Mouse (Mus musculus) MEL (cell line): Measurements from ENCODE around the gene Zpbp. TPM values are rescaled to one million over a fixed set of nuclear protein-coding genes. Genes with fewer than 3 reads are reported as not detected.

Experiments used
- DNase-seq: peaks from one replicate; pipeline ENCODE4 v3.0.0; 2011; ENCODE audit warnings: low read depth, low spot score
- H3K27ac ChIP-seq: 2 replicates; pipeline ENCODE4 v1.5.1; 2012; ENCODE audit warnings: low read depth, mild to moderate bottlenecking, control low read depth, low read length, moderate library complexity; ENCODE audit not compliant: control insufficient read depth
- H3K27me3 ChIP-seq, 2 experiments: fragments of 150-350 bp in 1 of 2; sonication (generic) in 1 of 2; 2 replicates each; pipeline ENCODE4 v1.6.1; 2012; ENCODE audit warnings: low read length in 2 of 2, mild to moderate bottlenecking in 2 of 2, improper control_type of control experiment in 1 of 2, moderate library complexity in 1 of 2; ENCODE audit not compliant: insufficient read depth in 2 of 2, control insufficient read depth in 1 of 2
- H3K36me3 ChIP-seq, 2 experiments: 2 replicates each; pipeline ENCODE4 v1.6.1; 2012 to 2014; ENCODE audit warnings: low read length in 2 of 2, improper control_type of control experiment in 1 of 2, inconsistent platforms in 1 of 2, mild to moderate bottlenecking in 1 of 2; ENCODE audit not compliant: insufficient read depth in 2 of 2, control insufficient read depth in 1 of 2
- H3K4me1 ChIP-seq, 2 experiments: fragments of 150-350 bp in 1 of 2; sonication (generic) in 1 of 2; 2 replicates each; pipeline ENCODE4 v1.6.1; 2012; ENCODE audit warnings: low read length in 2 of 2, improper control_type of control experiment in 1 of 2, mild to moderate bottlenecking in 1 of 2; ENCODE audit not compliant: insufficient read depth in 2 of 2, control insufficient read depth in 1 of 2
- H3K4me3 ChIP-seq, 2 experiments: fragments of 150-350 bp in 1 of 2; sonication (generic) in 1 of 2; 2 replicates each; pipeline ENCODE4 v1.5.1; 2012; ENCODE audit warnings: low read depth in 2 of 2, low read length in 2 of 2, mild to moderate bottlenecking in 2 of 2, moderate library complexity in 2 of 2, control low read depth in 1 of 2, improper control_type of control experiment in 1 of 2; ENCODE audit not compliant: control insufficient read depth in 1 of 2, insufficient read depth in 1 of 2
- H3K79me2 ChIP-seq: 2 replicates; pipeline ENCODE4 v1.6.1; 2012; ENCODE audit warnings: mild to moderate bottlenecking, low read length, moderate library complexity; ENCODE audit not compliant: control insufficient read depth, poor library complexity, insufficient read depth
- H3K9ac ChIP-seq: 2 replicates; pipeline ENCODE4 v1.6.1; 2012; ENCODE audit warnings: low read depth, mild to moderate bottlenecking, control low read depth, low read length, moderate library complexity; ENCODE audit not compliant: control insufficient read depth, poor library complexity, severe bottlenecking
- H3K9me3 ChIP-seq: fragments of 150-350 bp; sonication (generic); replicated peaks from 2 replicates; pipeline ENCODE4 v1.6.1; 2012; ENCODE audit warnings: mild to moderate bottlenecking, low read length, improper control_type of control experiment, moderate library complexity; ENCODE audit not compliant: insufficient read depth
- CHD1 ChIP-seq: IDR thresholded peaks from 2 replicates; pipeline ENCODE4 v1.6.1; 2012; ENCODE audit warnings: low read depth, mild to moderate bottlenecking, inconsistent platforms, low read length, improper control_type of control experiment
- CTCF ChIP-seq, 3 experiments: IDR thresholded peaks in 2 of 3; conservative IDR thresholded peaks in 1 of 3; 2 replicates each; pipeline ENCODE4 v1.5.1; 2011 to 2012; ENCODE audit warnings: low read length in 3 of 3, low read depth in 2 of 3, mild to moderate bottlenecking in 2 of 3, improper control_type of control experiment in 1 of 3, inconsistent platforms in 1 of 3, mixed read lengths in 1 of 3, moderate library complexity in 1 of 3; ENCODE audit not compliant: control insufficient read depth in 1 of 3, insufficient read depth in 1 of 3, poor library complexity in 1 of 3, severe bottlenecking in 1 of 3
- ELF1 ChIP-seq: IDR thresholded peaks from 2 replicates; pipeline ENCODE4 v1.6.1; 2014; ENCODE audit warnings: low read depth, mild to moderate bottlenecking, inconsistent platforms, low read length, improper control_type of control experiment, moderate library complexity
- EP300 ChIP-seq, 2 experiments: IDR thresholded peaks; 2 replicates each; pipeline ENCODE4 v1.6.1; 2011; ENCODE audit warnings: improper control_type of control experiment in 2 of 2, low read length in 2 of 2, low read depth in 1 of 2, mild to moderate bottlenecking in 1 of 2
- ETS1 ChIP-seq: IDR thresholded peaks from 2 replicates; pipeline ENCODE4 v1.6.1; 2012; ENCODE audit warnings: low read depth, mild to moderate bottlenecking, inconsistent platforms, low read length, improper control_type of control experiment, moderate library complexity
- GATA1 ChIP-seq: IDR thresholded peaks from 2 replicates; pipeline ENCODE4 v1.6.1; 2011; ENCODE audit warnings: low read depth, low read length, improper control_type of control experiment
- HCFC1 ChIP-seq: IDR thresholded peaks from 2 replicates; pipeline ENCODE4 v1.6.1; 2012; ENCODE audit warnings: low read depth, mild to moderate bottlenecking, inconsistent platforms, low read length, improper control_type of control experiment, moderate library complexity
- MAX ChIP-seq: IDR thresholded peaks from 2 replicates; pipeline ENCODE4 v1.6.1; 2011; ENCODE audit warnings: low read length, improper control_type of control experiment
- MAZ ChIP-seq: IDR thresholded peaks from 2 replicates; pipeline ENCODE4 v1.6.1; 2012; ENCODE audit warnings: low read depth, mild to moderate bottlenecking, inconsistent platforms, low read length, improper control_type of control experiment
- MXI1 ChIP-seq: IDR thresholded peaks from 2 replicates; pipeline ENCODE4 v1.6.1; 2011; ENCODE audit warnings: mild to moderate bottlenecking, low read depth, low read length, improper control_type of control experiment
- MYB ChIP-seq: IDR thresholded peaks from 2 replicates; pipeline ENCODE4 v1.6.1; 2011; ENCODE audit warnings: mild to moderate bottlenecking, low read depth, low read length, improper control_type of control experiment
- MYC ChIP-seq: IDR thresholded peaks from 2 replicates; pipeline ENCODE4 v1.6.1; 2011; ENCODE audit warnings: low read depth, mild to moderate bottlenecking, low read length, improper control_type of control experiment, moderate library complexity
- NRF1 ChIP-seq: IDR thresholded peaks from 2 replicates; pipeline ENCODE4 v1.6.1; 2014; ENCODE audit warnings: low read depth, mild to moderate bottlenecking, inconsistent platforms, low read length, improper control_type of control experiment, moderate library complexity; ENCODE audit not compliant: poor library complexity, insufficient read depth, severe bottlenecking
- POLR2A ChIP-seq, 2 experiments: IDR thresholded peaks; 2 replicates each; pipeline ENCODE4 v1.6.1; 2011 to 2012; ENCODE audit warnings: low read length in 2 of 2, mild to moderate bottlenecking in 2 of 2, control low read depth in 1 of 2, improper control_type of control experiment in 1 of 2, low read depth in 1 of 2, moderate library complexity in 1 of 2; ENCODE audit not compliant: control insufficient read depth in 1 of 2, insufficient read depth in 1 of 2, poor library complexity in 1 of 2
- POLR2AphosphoS2 ChIP-seq: IDR thresholded peaks from 2 replicates; pipeline ENCODE4 v1.6.1; 2011; ENCODE audit warnings: low read length, improper control_type of control experiment
- RCOR1 ChIP-seq: IDR thresholded peaks from 2 replicates; pipeline ENCODE4 v1.6.1; 2012; ENCODE audit warnings: low read depth, mild to moderate bottlenecking, inconsistent platforms, low read length, improper control_type of control experiment
- TAL1 ChIP-seq: IDR thresholded peaks from 2 replicates; pipeline ENCODE4 v1.6.1; 2012; ENCODE audit warnings: mild to moderate bottlenecking, inconsistent platforms, low read length, moderate library complexity, mixed read lengths
- TBP ChIP-seq: IDR thresholded peaks from 2 replicates; pipeline ENCODE4 v1.8.0; 2011; ENCODE audit warnings: low read depth, low read length, improper control_type of control experiment
- USF1 ChIP-seq: IDR thresholded peaks from 2 replicates; pipeline ENCODE4 v1.6.1; 2014; ENCODE audit warnings: low read depth, mild to moderate bottlenecking, inconsistent platforms, low read length, improper control_type of control experiment, moderate library complexity
- USF2 ChIP-seq, 2 experiments: IDR thresholded peaks; 2 replicates each; pipeline ENCODE4 v1.6.1; 2011 to 2012; ENCODE audit warnings: improper control_type of control experiment in 2 of 2, low read length in 2 of 2, borderline replicate concordance in 1 of 2, inconsistent platforms in 1 of 2, low read depth in 1 of 2, mild to moderate bottlenecking in 1 of 2; ENCODE audit not compliant: insufficient read depth in 1 of 2
- ZC3H11A ChIP-seq: IDR thresholded peaks from 2 replicates; pipeline ENCODE4 v1.6.1; 2012; ENCODE audit warnings: low read depth, mild to moderate bottlenecking, inconsistent platforms, low read length, improper control_type of control experiment
- ZKSCAN1 ChIP-seq: IDR thresholded peaks from 2 replicates; pipeline ENCODE4 v1.6.1; 2012; ENCODE audit warnings: low read depth, mild to moderate bottlenecking, inconsistent platforms, low read length, improper control_type of control experiment, moderate library complexity
- ZMIZ1 ChIP-seq: IDR thresholded peaks from 2 replicates; pipeline ENCODE4 v1.6.1; 2012; ENCODE audit warnings: low read depth, mild to moderate bottlenecking, inconsistent platforms, low read length, improper control_type of control experiment, moderate library complexity
- polyA plus RNA-seq, 2 experiments: library from polyadenylated mRNA; stranded (reverse) in 1 of 2; unstranded in 1 of 2; fragments of >175 nt in 1 of 2; fragments of >200 nt in 1 of 2; gene quantifications; 2 replicates each; pipeline versions ENCODE4 v1.2.1 to v1.2.4; 2012; ENCODE audit warnings: low replicate concordance in 2 of 2, low read depth in 1 of 2; ENCODE audit not compliant: insufficient read length in 2 of 2, insufficient read depth in 1 of 2, missing spikeins in 1 of 2
- total RNA-seq: library from RNA; depleted of rRNA; stranded (reverse); fragments of 300-350 nt; gene quantifications from 2 replicates; pipeline ENCODE4 v1.2.3, GENCODE M21; 2012

The Zpbp gene
- total and polyA plus RNA-seq, 3 experiments = 0.42 to 0.47 TPM; not detected in 1

DNA sequence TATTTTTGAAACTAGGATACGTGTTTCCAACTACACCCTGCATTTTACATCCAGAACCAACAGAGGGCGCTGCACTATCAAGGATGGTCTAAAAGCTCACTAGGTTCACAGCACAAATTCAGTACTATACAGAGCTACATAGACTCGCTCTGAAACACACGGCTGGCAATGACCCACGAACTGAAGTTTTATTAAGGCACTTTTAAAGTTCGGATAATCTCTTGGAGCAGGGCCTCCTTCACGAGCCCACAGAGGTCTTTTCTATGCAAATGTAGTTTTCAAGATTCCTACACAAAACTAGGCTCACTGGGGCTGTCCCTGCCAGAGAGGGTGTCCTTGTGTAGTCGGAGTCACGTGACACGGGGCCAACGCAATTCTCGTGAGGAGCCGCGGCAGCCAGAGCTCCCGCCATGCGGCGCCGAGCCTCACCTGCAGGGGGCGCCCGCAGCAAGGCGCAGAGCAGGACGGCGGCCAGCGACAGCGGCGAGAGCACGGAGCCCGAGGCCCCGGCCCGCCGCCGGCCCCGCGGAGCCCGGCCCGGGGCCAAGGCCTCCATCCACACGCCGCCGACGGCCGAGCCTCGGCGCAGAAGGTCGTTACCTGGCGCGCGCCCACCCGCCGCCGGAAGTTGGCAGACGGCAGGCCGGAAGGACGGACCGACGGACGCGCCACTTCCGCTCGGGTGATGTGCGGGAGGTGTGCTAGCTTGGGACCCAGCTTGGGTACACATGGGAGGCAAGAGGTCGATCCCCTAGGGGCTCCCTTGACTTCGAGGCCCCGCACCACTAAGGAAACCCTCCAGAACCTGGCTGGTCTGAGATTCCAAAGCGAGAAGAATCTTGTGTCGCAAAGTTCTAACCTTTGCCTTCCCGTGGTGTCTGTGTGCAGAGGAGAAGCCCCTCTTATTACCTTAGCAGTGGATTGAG lies at the start of gene Zpbp, which contains the start of gene Spata48 (continued):
- TF ChIP-seq ETS1 (peak; percentile 52; the same call in 1 of the 2 replicates), POLR2AphosphoS2 (peak; percentile 94; the same call in 1 of the 2 replicates), MXI1 (peak; percentile 88), TAL1 (no peak), TBP (peak; percentile 76), ZMIZ1 (peak; percentile 86)
- TF ChIP-seq, all 39 proteins: peak for 31

DNA sequence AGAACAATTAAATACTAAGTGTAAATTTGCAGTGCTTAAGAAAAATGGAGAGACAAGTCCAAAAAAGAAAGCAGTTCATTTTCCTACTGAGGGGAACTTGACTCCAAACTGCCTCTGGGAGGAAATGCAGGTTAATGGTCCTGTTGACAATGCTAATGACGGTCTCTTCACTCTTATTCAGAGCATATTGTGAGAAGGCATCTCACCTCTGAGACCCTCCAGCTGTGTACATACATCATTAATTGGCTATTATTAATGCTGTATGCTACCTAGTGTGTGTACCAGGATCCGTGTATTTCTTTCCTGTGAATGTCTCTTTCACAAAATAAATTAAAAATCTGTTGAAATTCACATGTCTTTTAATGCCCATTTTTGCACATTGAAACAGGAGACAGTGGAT lies 47.2 kb upstream of the Zpbp start:
- DNase-seq = no peak
- Histone ChIP-seq H3K27ac (no peak overlapping the region), H3K36me3 (peaks cover 0 to 25% of the 10 kb centered on the region in 2 experiments; a peak in 2 of 4 replicates), H3K4me1 (peaks cover 7 to 22% of the 10 kb centered on the region in 2 experiments), H3K4me3 (no peak overlapping the region), H3K27me3 (no peaks in the 10 kb centered on the region), H3K9me3 (no peaks in the 10 kb centered on the region), H3K79me2 (no peaks in the 10 kb centered on the region), H3K9ac (no peak overlapping the region)
- no peak for TF ChIP-seq TBP
- no peak for TF ChIP-seq ZMIZ1
- TF ChIP-seq CTCF (IDR thresholded peaks at IDR 0.05 in 2 of 3, conservative IDR thresholded peaks at IDR 0.05 in 1 of 3; ENCODE audit: control insufficient read depth in 1 of 3, insufficient read depth in 1 of 3, low read depth in 2 of 3, low read length in 3 of 3, poor library complexity in 1 of 3, severe bottlenecking in 1 of 3) = no peak
- TF ChIP-seq POLR2AphosphoS2 = no peak
- TF ChIP-seq MAZ = no peak
- no peak for TF ChIP-seq GATA1
- no peak for TF ChIP-seq NRF1
- TF ChIP-seq CHD1 = no peak

DNA sequence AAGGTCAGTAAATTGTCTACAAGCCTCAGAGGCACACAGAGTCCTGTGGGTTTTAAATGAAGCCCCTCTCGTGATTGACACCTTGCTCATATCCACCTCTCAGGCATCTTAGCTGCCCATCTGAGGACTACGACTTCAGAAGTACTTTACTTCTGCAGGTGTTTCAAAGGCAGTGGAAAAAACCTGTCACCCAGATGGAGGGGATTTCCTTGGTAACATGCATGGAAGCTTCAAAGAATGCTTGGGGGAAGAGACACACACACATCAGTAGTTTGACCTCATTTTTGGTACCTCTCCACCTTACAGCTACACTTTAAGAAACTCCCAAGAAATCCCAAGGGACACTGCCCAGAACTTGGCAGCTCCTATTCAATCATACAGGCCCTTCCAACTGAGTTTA lies 44.0 kb upstream of the Zpbp start:
- Histone ChIP-seq H3K27me3 (no peaks in the 10 kb centered on the region), H3K4me3 (no peak overlapping the region), H3K4me1 (peaks cover 2 to 5% of the 10 kb centered on the region in 2 experiments; a peak in 1 of 4 replicates), H3K27ac (no peak overlapping the region), H3K9me3 (no peaks in the 10 kb centered on the region), H3K79me2 (no peaks in the 10 kb centered on the region), H3K9ac (no peak overlapping the region), H3K36me3 (peaks cover 0 to 4% of the 10 kb centered on the region in 2 experiments; a peak in 1 of 4 replicates)
- TF ChIP-seq USF1 = no peak
- TF ChIP-seq ETS1 = no peak
- TF ChIP-seq CTCF (IDR thresholded peaks at IDR 0.05 in 2 of 3, conservative IDR thresholded peaks at IDR 0.05 in 1 of 3; ENCODE audit: control insufficient read depth in 1 of 3, insufficient read depth in 1 of 3, low read depth in 2 of 3, low read length in 3 of 3, poor library complexity in 1 of 3, severe bottlenecking in 1 of 3) = no peak
- no peak for TF ChIP-seq TBP
- no peak for TF ChIP-seq USF2 (IDR thresholded peaks at IDR 0.05; ENCODE audit: borderline replicate concordance in 1 of 2, insufficient read depth in 1 of 2, low read depth in 1 of 2, low read length in 2 of 2)
- no peak for TF ChIP-seq CHD1
- no peak for TF ChIP-seq MYC
- no peak for TF ChIP-seq NRF1
- TF ChIP-seq POLR2AphosphoS2 = no peak
- TF ChIP-seq POLR2A (IDR thresholded peaks at IDR 0.05; ENCODE audit: control insufficient read depth in 1 of 2, insufficient read depth in 1 of 2, low read depth in 1 of 2, low read length in 2 of 2, poor library complexity in 1 of 2) = no peak
- no peak for TF ChIP-seq EP300 (IDR thresholded peaks at IDR 0.05; ENCODE audit: low read depth in 1 of 2, low read length in 2 of 2)
- TF ChIP-seq HCFC1 = no peak
- TF ChIP-seq ZKSCAN1 = no peak
- TF ChIP-seq ZC3H11A = no peak
- TF ChIP-seq MYB = no peak
- no peak for TF ChIP-seq MAX
- TF ChIP-seq ELF1 = no peak
- TF ChIP-seq RCOR1 = no peak
- no peak for DNase-seq
